ENCODE assay signal across 9 mouse cellular contexts in the genomic region with DNA sequence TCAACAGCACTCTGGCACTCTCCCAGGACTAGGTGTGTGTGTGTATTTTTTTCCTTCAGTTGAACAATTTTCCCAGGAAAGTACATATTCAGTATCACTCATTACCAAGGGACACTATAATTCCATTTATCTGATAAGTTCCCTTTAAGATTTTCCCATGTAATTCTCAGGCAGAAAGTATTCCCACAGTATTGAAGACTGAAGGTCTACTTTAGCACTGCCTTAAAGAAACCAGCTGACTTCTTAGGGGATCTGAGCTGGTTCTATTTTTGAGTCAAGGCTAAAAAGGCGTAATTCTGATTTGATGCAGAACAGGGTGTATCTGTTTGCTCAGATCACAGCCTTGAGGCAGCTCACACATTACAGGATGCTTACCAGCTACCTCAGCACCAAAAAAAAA. TPM values are rescaled to one million over a fixed set of nuclear protein-coding genes. Genes with fewer than 3 reads are reported as not detected.
A peak's percentile ranks its signal among the peaks of the same experiment; 100 is the strongest.
DNase-seq lines count a peak whose midpoint lies in the region; ATAC-seq and TF ChIP-seq lines count a peak whose summit lies in the region.
"Had no signal": no experiment of that assay in that cellular context is flagged by ENCODE, and none has a peak within 500 bp of the region (broad histone marks: within the 10 kb centered on the region; RNA-seq: fewer than 3 reads in every experiment).

No protein-coding gene starts in this region.

- H3K27ac ChIP-seq in lung, embryonic 14.5 days (ENCODE audit: low read depth), result no peak overlapping the region
- no peak overlapping the region for H3K27ac ChIP-seq in forebrain, embryonic 10.5 days
- no peak overlapping the region for H3K27ac ChIP-seq in limb, embryonic 10.5 days
- no peak overlapping the region for H3K27ac ChIP-seq in neural tube, embryonic 13.5 days (replicated peaks)

- no peaks in the 10 kb centered on the region for H3K27me3 ChIP-seq in lung, embryonic 14.5 days (ENCODE audit: insufficient read depth, low read length)
- H3K27me3 ChIP-seq in forebrain, embryonic 10.5 days (ENCODE audit: poor library complexity, severe bottlenecking), result no peaks in the 10 kb centered on the region
- H3K27me3 ChIP-seq in limb, embryonic 10.5 days (ENCODE audit: low read depth, poor library complexity, severe bottlenecking), result no peaks in the 10 kb centered on the region
- H3K27me3 ChIP-seq in neural tube, embryonic 13.5 days, result no peaks in the 10 kb centered on the region

- no peak for ATAC-seq in lung, embryonic 14.5 days (ENCODE audit: insufficient read depth)
- no peak for ATAC-seq in neural tube, embryonic 13.5 days (ENCODE audit: low read depth)

- peak overlapping the region; percentile 17 for H3K9ac ChIP-seq in lung, embryonic 14.5 days
- peak overlapping the region; percentile 61 for H3K9ac ChIP-seq in neural tube, embryonic 13.5 days

- DNase-seq in lung, embryonic 14.5 days, result peak; percentile 39
- no peak for DNase-seq in lung, postnatal 4 days
- DNase-seq in forebrain, embryonic 10.5 days (ENCODE audit: extremely low spot score, low spot score), result no peak
- DNase-seq in limb, embryonic 10.5 days (ENCODE audit: low spot score), result no peak
- DNase-seq in natural killer cell, adult 2 months (ENCODE audit: low spot score in 2 of 2), result no peak
- no peak for DNase-seq in yolk sac, embryonic 10.5 days (ENCODE audit: low spot score)
- DNase-seq in layer of hippocampus, postnatal 10 days (ENCODE audit: low spot score in 2 of 2), result no peak
- DNase-seq: gastrocnemius, postnatal 10 days had no signal

- WGBS in lung, embryonic 14.5 days, result 31% methylated on average over 1 of the region's 1 CpGs
- 82% methylated on average over 1 of the region's 1 CpGs for WGBS in forebrain, embryonic 10.5 days
- 70% methylated on average over 1 of the region's 1 CpGs for WGBS in limb, embryonic 10.5 days
- 62% methylated on average over 1 of the region's 1 CpGs for WGBS in neural tube, embryonic 13.5 days

- peak overlapping the region; percentile 93 for H3K4me3 ChIP-seq in lung, embryonic 14.5 days (ENCODE audit: low read depth, low read length)
- H3K4me3 ChIP-seq in forebrain, embryonic 10.5 days, result peak overlapping the region; percentile 95
- peak overlapping the region; percentile 75 for H3K4me3 ChIP-seq in limb, embryonic 10.5 days
- peak overlapping the region; percentile 29 for H3K4me3 ChIP-seq in neural tube, embryonic 13.5 days

- peaks cover 50% of the 10 kb centered on the region for H3K36me3 ChIP-seq in lung, embryonic 14.5 days (ENCODE audit: insufficient read depth)
- H3K36me3 ChIP-seq in forebrain, embryonic 10.5 days (replicated peaks), result peaks cover 75% of the 10 kb centered on the region
- peaks cover 72% of the 10 kb centered on the region for H3K36me3 ChIP-seq in limb, embryonic 10.5 days
- peaks cover 40% of the 10 kb centered on the region for H3K36me3 ChIP-seq in neural tube, embryonic 13.5 days

- no peaks in the 10 kb centered on the region for H3K9me3 ChIP-seq in lung, embryonic 14.5 days (ENCODE audit: low read depth, low read length)
- H3K9me3 ChIP-seq in forebrain, embryonic 10.5 days, result peaks cover 10% of the 10 kb centered on the region
- H3K9me3 ChIP-seq in limb, embryonic 10.5 days (replicated peaks), result no peaks in the 10 kb centered on the region
- no peaks in the 10 kb centered on the region for H3K9me3 ChIP-seq in neural tube, embryonic 13.5 days

- peak overlapping the region; percentile 68 for H3K4me2 ChIP-seq in lung, embryonic 14.5 days
- H3K4me2 ChIP-seq in neural tube, embryonic 13.5 days, result peak overlapping the region; percentile 88

- peaks cover 16% of the 10 kb centered on the region for H3K4me1 ChIP-seq in lung, embryonic 14.5 days (ENCODE audit: insufficient read depth)
- H3K4me1 ChIP-seq in forebrain, embryonic 10.5 days, result peaks cover 40% of the 10 kb centered on the region
- peaks cover 33% of the 10 kb centered on the region for H3K4me1 ChIP-seq in limb, embryonic 10.5 days
- H3K4me1 ChIP-seq in neural tube, embryonic 13.5 days (replicated peaks), result peaks cover 42% of the 10 kb centered on the region

- TF ChIP-seq CTCF in lung, embryonic 14.5 days (IDR thresholded peaks at IDR 0.05; ENCODE audit: low read depth), result no peak

RNA-seq across cellular contexts. Expression of gene Gm26566, which starts 2.9 kb away (rescaled TPM):
- polyA plus RNA-seq in lung, embryonic 14.5 days (2014; fragmentation: Nextera tagmentation; extraction: Ambion mirVana), result 1.1 TPM in 2 replicates
- polyA plus RNA-seq in forebrain, embryonic 10.5 days (2016; fragmentation: Nextera tagmentation; extraction: Ambion mirVana), result 0.84 and 1.1 TPM in 2 replicates
- polyA plus RNA-seq in limb, embryonic 10.5 days (2016; fragmentation: Nextera tagmentation; extraction: Ambion mirVana), result 1.1 and 1.5 TPM in 2 replicates
- 1.3 and 1.5 TPM in 2 replicates for polyA plus RNA-seq in neural tube, embryonic 13.5 days (2015; fragmentation: Nextera tagmentation; extraction: Ambion mirVana)
- 1 to 10 TPM; 1.2 to 1.3 TPM for total RNA-seq in layer of hippocampus, postnatal 10 days (2021)

RNA-seq across cellular contexts. Expression of gene Klhl9, which starts 3.5 kb away (rescaled TPM):
- polyA plus RNA-seq in lung, embryonic 14.5 days (2014; fragmentation: Nextera tagmentation; extraction: Ambion mirVana), result 117 TPM in 2 replicates
- polyA plus RNA-seq in forebrain, embryonic 10.5 days (2016; fragmentation: Nextera tagmentation; extraction: Ambion mirVana), result 98.4 and 103 TPM in 2 replicates
- 82.7 and 106 TPM in 2 replicates for polyA plus RNA-seq in limb, embryonic 10.5 days (2016; fragmentation: Nextera tagmentation; extraction: Ambion mirVana)
- 126 and 128 TPM in 2 replicates for polyA plus RNA-seq in neural tube, embryonic 13.5 days (2015; fragmentation: Nextera tagmentation; extraction: Ambion mirVana)
- 100 to 1,000 TPM; 102 to 104 TPM for total RNA-seq in layer of hippocampus, postnatal 10 days (2021)

RNA-seq across cellular contexts. Expression of gene Ifnab, which starts 27.6 kb away (rescaled TPM):
- not detected in 2 replicates for polyA plus RNA-seq in lung, embryonic 14.5 days (2014; fragmentation: Nextera tagmentation; extraction: Ambion mirVana)
- polyA plus RNA-seq in forebrain, embryonic 10.5 days (2016; fragmentation: Nextera tagmentation; extraction: Ambion mirVana), result not detected in 2 replicates
- not detected in 2 replicates for polyA plus RNA-seq in limb, embryonic 10.5 days (2016; fragmentation: Nextera tagmentation; extraction: Ambion mirVana)
- polyA plus RNA-seq in neural tube, embryonic 13.5 days (2015; fragmentation: Nextera tagmentation; extraction: Ambion mirVana), result not detected in 2 replicates
- not detected for total RNA-seq in layer of hippocampus, postnatal 10 days (2021)
- total RNA-seq: gastrocnemius, postnatal 10 days had no signal

RNA-seq across cellular contexts. Expression of gene Ifna2, which starts 35.0 kb away (rescaled TPM):
- not detected in 2 replicates for polyA plus RNA-seq in lung, embryonic 14.5 days (2014; fragmentation: Nextera tagmentation; extraction: Ambion mirVana)
- not detected in 2 replicates for polyA plus RNA-seq in forebrain, embryonic 10.5 days (2016; fragmentation: Nextera tagmentation; extraction: Ambion mirVana)
- polyA plus RNA-seq in limb, embryonic 10.5 days (2016; fragmentation: Nextera tagmentation; extraction: Ambion mirVana), result not detected in 2 replicates
- not detected in 2 replicates for polyA plus RNA-seq in neural tube, embryonic 13.5 days (2015; fragmentation: Nextera tagmentation; extraction: Ambion mirVana)
- total RNA-seq in layer of hippocampus, postnatal 10 days (2021), result not detected
- total RNA-seq: gastrocnemius, postnatal 10 days had no signal

RNA-seq across cellular contexts. Expression of gene Gm13271, which starts 36.0 kb away (rescaled TPM):
- polyA plus RNA-seq in lung, embryonic 14.5 days (2014; fragmentation: Nextera tagmentation; extraction: Ambion mirVana), result not detected in 2 replicates
- not detected in 2 replicates for polyA plus RNA-seq in forebrain, embryonic 10.5 days (2016; fragmentation: Nextera tagmentation; extraction: Ambion mirVana)
- 0.33 TPM in 1 of 2 replicates, not detected in the other for polyA plus RNA-seq in limb, embryonic 10.5 days (2016; fragmentation: Nextera tagmentation; extraction: Ambion mirVana)
- polyA plus RNA-seq in neural tube, embryonic 13.5 days (2015; fragmentation: Nextera tagmentation; extraction: Ambion mirVana), result not detected in 2 replicates
- total RNA-seq in layer of hippocampus, postnatal 10 days (2021), result not detected
- total RNA-seq: gastrocnemius, postnatal 10 days had no signal

Comparison
In these comparisons a context has a peak if more than half of its experiments do, and no peak if none do; other contexts are left out.
1. H3K4me3 ChIP-seq: peak in every context shown above with its lines; median percentile 95 in forebrain, embryonic 10.5 days; 93 in lung, embryonic 14.5 days; 75 in limb, embryonic 10.5 days; 29 in neural tube, embryonic 13.5 days.